In the genomic region with DNA sequence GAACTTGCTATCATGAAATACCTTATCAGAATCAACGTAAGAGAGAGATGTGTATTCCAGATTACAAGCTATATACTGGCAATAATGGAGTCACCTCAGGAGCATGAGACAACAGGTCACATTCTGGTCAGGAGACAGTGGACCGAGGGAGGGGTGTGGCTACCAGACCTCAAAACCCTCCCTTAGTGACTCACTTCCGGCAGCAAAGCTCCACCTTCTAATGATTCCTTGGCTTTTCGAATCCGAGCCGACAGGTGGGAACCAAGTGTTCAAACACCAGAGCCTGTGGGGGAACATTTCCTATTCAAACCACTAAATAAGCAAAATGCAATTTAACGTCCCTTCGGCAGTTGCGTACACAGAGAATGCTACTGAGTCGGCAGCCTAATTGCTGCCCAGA, we compare ENCODE assay signal across 9 mouse cellular contexts. TPM values are rescaled to one million over a fixed set of nuclear protein-coding genes. Genes with fewer than 3 reads are reported as not detected.
DNase-seq lines count a peak whose midpoint lies in the region; ATAC-seq and TF ChIP-seq lines count a peak whose summit lies in the region.
"Had no signal": no experiment of that assay in that cellular context is flagged by ENCODE, and none has a peak within 500 bp of the region (broad histone marks: within the 10 kb centered on the region; RNA-seq: fewer than 3 reads in every experiment).

No protein-coding gene starts in this region.

- H3K9ac ChIP-seq in embryonic facial prominence, embryonic 15.5 days: no peak overlapping the region
- H3K9ac ChIP-seq: neural tube, embryonic 12.5 days had no signal

- no peak for ATAC-seq in embryonic facial prominence, embryonic 15.5 days (ENCODE audit: insufficient number of reproducible peaks, low FRiP score, low TSS enrichment, low read depth)
- ATAC-seq: inflammation-experienced regulatory T-cells, adult 6 months had no signal

- no peak for TF ChIP-seq CTCF in thymus, adult 2 months (IDR thresholded peaks at IDR 0.05; ENCODE audit: borderline replicate concordance, control insufficient read depth, extremely low read depth, insufficient read depth, low read length, poor library complexity)

- H3K27me3 ChIP-seq in thymus, adult 2 months (ENCODE audit: control insufficient read depth, insufficient read depth, low read length): no peaks in the 10 kb centered on the region
- no peaks in the 10 kb centered on the region for H3K27me3 ChIP-seq in embryonic facial prominence, embryonic 15.5 days
- H3K27me3 ChIP-seq: neural tube, embryonic 12.5 days had no signal

- H3K4me2 ChIP-seq in embryonic facial prominence, embryonic 15.5 days (replicated peaks): peak overlapping the region; percentile 23
- H3K4me2 ChIP-seq: neural tube, embryonic 12.5 days had no signal

- TF ChIP-seq POLR2A in thymus, adult 2 months (IDR thresholded peaks at IDR 0.05; ENCODE audit: control insufficient read depth, extremely low read depth, insufficient read depth, low read length, poor library complexity): no peak

- H3K4me1 ChIP-seq in thymus, adult 2 months (replicated peaks; ENCODE audit: control insufficient read depth, insufficient read depth, low read length): peaks cover 7% of the 10 kb centered on the region
- peaks cover 5% of the 10 kb centered on the region for H3K4me1 ChIP-seq in embryonic facial prominence, embryonic 15.5 days
- H3K4me1 ChIP-seq: neural tube, embryonic 12.5 days had no signal

- no peaks in the 10 kb centered on the region for H3K9me3 ChIP-seq in embryonic facial prominence, embryonic 15.5 days (replicated peaks)
- H3K9me3 ChIP-seq: neural tube, embryonic 12.5 days had no signal

- 84% methylated on average over 10 of the region's 10 CpGs for WGBS in thymus, adult 2 months
- WGBS in embryonic facial prominence, embryonic 15.5 days: 53% methylated on average over 10 of the region's 10 CpGs

- H3K36me3 ChIP-seq in thymus, adult 2 months (ENCODE audit: control insufficient read depth, insufficient read depth, low read length): no peaks in the 10 kb centered on the region
- no peaks in the 10 kb centered on the region for H3K36me3 ChIP-seq in embryonic facial prominence, embryonic 15.5 days
- H3K36me3 ChIP-seq: neural tube, embryonic 12.5 days had no signal

- DNase-seq in thymus, adult 2 months: no peak
- no peak for DNase-seq in thymus, postnatal 36 days
- DNase-seq in heart, postnatal 4 days: peak; percentile 54
- peak; percentile 63 for DNase-seq in testis, postnatal 14 days (ENCODE audit: low spot score)
- DNase-seq in thymus, postnatal 0 days (ENCODE audit: low spot score): no peak
- DNase-seq in cerebellum, adult 8-10 months: no peak

- H3K27ac ChIP-seq in thymus, adult 2 months (ENCODE audit: control insufficient read depth, insufficient read depth, low read length): peak overlapping the region; percentile 40; the same call in 1 of the 2 replicates
- H3K27ac ChIP-seq in embryonic facial prominence, embryonic 15.5 days (replicated peaks): no peak overlapping the region
- H3K27ac ChIP-seq: neural tube, embryonic 12.5 days had no signal

- H3K4me3 ChIP-seq in thymus, adult 2 months (ENCODE audit: control insufficient read depth, insufficient read depth, low read length): no peak overlapping the region
- peak overlapping the region; percentile 16; the same call in 1 of the 2 replicates for H3K4me3 ChIP-seq in embryonic facial prominence, embryonic 15.5 days (replicated peaks)
- H3K4me3 ChIP-seq: neural tube, embryonic 12.5 days had no signal

RNA-seq across cellular contexts. Expression of a gene that starts 54.5 kb away (rescaled TPM):
- polyA plus RNA-seq in thymus, adult 2 months (2012; rRNA removed): 45.3 and 57.7 TPM in 2 replicates
- 86.3 and 100 TPM in 2 replicates for polyA plus RNA-seq in embryonic facial prominence, embryonic 15.5 days (2015; fragmentation: Nextera tagmentation; extraction: Ambion mirVana)
- 100 to 1,000 TPM; 151 to 159 TPM for total RNA-seq in heart, postnatal 4 days (2021)
- 75.2 and 75.7 TPM in 2 replicates for polyA plus RNA-seq in thymus, postnatal 0 days (2015; fragmentation: Nextera tagmentation; extraction: Ambion mirVana)

Comparison
In these comparisons a context has a peak if more than half of its experiments do, and no peak if none do; other contexts are left out.
1. DNase-seq: peak in heart, postnatal 4 days (single experiment) and testis, postnatal 14 days (single experiment); none in thymus, adult 2 months (single experiment), thymus, postnatal 36 days (0 of 2), thymus, postnatal 0 days (single experiment) and cerebellum, adult 8-10 months (single experiment).